Mouse (Mus musculus) liver, embryonic 14.5 days (tissue): ENCODE results near the gene Fam168b. TPM values are rescaled to one million over a fixed set of nuclear protein-coding genes. Genes with fewer than 3 reads are reported as not detected.

Source experiments
- ATAC-seq: fragments of 200-750 bp; cut with Nextera tagmentation; 2 replicates; pipeline ENCODE4 v1.8.0; 2017; ENCODE audit warnings: moderate number of reproducible peaks, mild to moderate bottlenecking, moderate library complexity; ENCODE audit not compliant: insufficient read depth
- DNase-seq, 3 experiments: peaks; one replicate each; pipeline ENCODE4 v3.0.0-alpha.2; 2012 to 2013; ENCODE audit warnings: low read depth in 3 of 3, low spot score in 3 of 3
- H3K27ac ChIP-seq: fragments of 300-500 bp; sonication (generic); 2 replicates; pipeline ENCODE4 v1.5.1; 2014; ENCODE audit warnings: moderate library complexity, mild to moderate bottlenecking, control low read depth, inconsistent platforms
- H3K27me3 ChIP-seq: fragments of 300-500 bp; sonication (generic); 2 replicates; pipeline ENCODE4 v1.6.1; 2014; ENCODE audit warnings: mild to moderate bottlenecking, low read length, moderate library complexity; ENCODE audit not compliant: control insufficient read depth, insufficient read depth
- H3K36me3 ChIP-seq: fragments of 300-500 bp; sonication (generic); replicated peaks from 2 replicates; pipeline ENCODE4 v1.6.1; 2014; ENCODE audit warnings: low read depth; ENCODE audit not compliant: control insufficient read depth, insufficient read depth
- H3K4me1 ChIP-seq, 2 experiments: fragments of 200-500 bp in 1 of 2; fragments of 300-500 bp in 1 of 2; sonication (generic) in 1 of 2; replicated peaks; 2 replicates each; pipeline ENCODE4 v1.6.1; 2012 to 2014; ENCODE audit warnings: antibody characterized with exemption in 1 of 2, inconsistent platforms in 1 of 2, low read length in 1 of 2; ENCODE audit not compliant: control insufficient read depth in 2 of 2, insufficient read depth in 2 of 2
- H3K4me2 ChIP-seq: fragments of 300-500 bp; sonication (generic); 2 replicates; pipeline ENCODE4 v1.6.1; 2014; ENCODE audit warnings: low read depth, mild to moderate bottlenecking, control low read depth, moderate library complexity
- H3K4me3 ChIP-seq, 2 experiments: fragments of 200-500 bp in 1 of 2; fragments of 300-500 bp in 1 of 2; sonication (generic) in 1 of 2; 2 replicates each; pipeline ENCODE4 v1.5.1; 2012 to 2014; ENCODE audit warnings: low read depth in 2 of 2, low read length in 2 of 2, mild to moderate bottlenecking in 2 of 2, control low read depth in 1 of 2, inconsistent platforms in 1 of 2, moderate library complexity in 1 of 2; ENCODE audit not compliant: insufficient read depth in 1 of 2
- H3K9ac ChIP-seq: fragments of 300-500 bp; sonication (generic); replicated peaks from 2 replicates; pipeline ENCODE4 v1.6.1; 2014; ENCODE audit warnings: mild to moderate bottlenecking, control low read depth, moderate library complexity
- H3K9me3 ChIP-seq: fragments of 300-500 bp; sonication (generic); 2 replicates; pipeline ENCODE4 v1.6.1; 2016; ENCODE audit warnings: low read length, mixed read lengths; ENCODE audit not compliant: control insufficient read depth
- CTCF ChIP-seq: IDR thresholded peaks from 2 replicates; pipeline ENCODE4 v1.5.1; 2016; ENCODE audit warnings: antibody characterized with exemption, low read depth, control low read depth
- EP300 ChIP-seq: IDR thresholded peaks from 2 replicates; pipeline ENCODE4 v1.6.1; 2016; ENCODE audit warnings: antibody characterized with exemption, low read depth
- WGBS: fragments of 180-500 bp; shearing (Covaris S2); extraction: QIAGEN DNeasy Blood & Tissue Kit; methylation state at CpG from one replicate; pipeline ENCODE4 v1.1.7; 2014; ENCODE audit not compliant: insufficient replicate concordance; 5-methylcytosine and 5-hydroxymethylcytosine counted together
- polyA plus RNA-seq, 2 experiments: library from polyadenylated mRNA; depleted of rRNA in 1 of 2; stranded (reverse) in 1 of 2; unstranded in 1 of 2; fragments of >200 nt; fragmentation: Nextera tagmentation in 1 of 2; extraction: Ambion mirVana in 1 of 2; gene quantifications; 2 replicates each; pipeline versions ENCODE4 v1.2.1 to v1.2.3; 2012 to 2014

Fam168b gene
- polyA plus RNA-seq, 2 experiments, result 11.0 to 22.9 TPM

GRCm38 (mm10) chr1:34852116-34852878 is 9.4 kb upstream of the Fam168b start:
- ATAC-seq (no peak), DNase-seq (no peak)
- 69% methylated on average over 11 of the region's 11 CpGs for WGBS
- no peak overlapping the region for H3K4me3 ChIP-seq
- TF ChIP-seq EP300, result no peak
- no peak for TF ChIP-seq CTCF
- H3K36me3 ChIP-seq, result no peaks in the 10 kb centered on the region
- no peaks in the 10 kb centered on the region for H3K27me3 ChIP-seq
- H3K4me2 ChIP-seq, result no peak overlapping the region; the same call in 1 of the 2 replicates
- no peak overlapping the region for H3K9ac ChIP-seq
- no peaks in the 10 kb centered on the region for H3K9me3 ChIP-seq
- no peak overlapping the region for H3K27ac ChIP-seq
- peaks cover 0 to 7% of the 10 kb centered on the region in 2 experiments; a peak in 2 of 4 replicates for H3K4me1 ChIP-seq

- H3K9me3 ChIP-seq, result no peaks in the 10 kb centered on the region
- WGBS, result 18% methylated on average over 6 of the region's 6 CpGs
- no peak overlapping the region for H3K4me3 ChIP-seq
- DNase-seq (no peak), ATAC-seq (no peak)
- no peaks in the 10 kb centered on the region for H3K36me3 ChIP-seq
- no peak overlapping the region for H3K9ac ChIP-seq
- no peak overlapping the region for H3K27ac ChIP-seq
- no peak overlapping the region; the same call in 1 of the 2 replicates for H3K4me2 ChIP-seq
- no peaks in the 10 kb centered on the region for H3K27me3 ChIP-seq
- H3K4me1 ChIP-seq, result peaks cover 0 to 7% of the 10 kb centered on the region in 2 experiments; a peak in 2 of 4 replicates
- no peak for TF ChIP-seq EP300
- no peak for TF ChIP-seq CTCF
Measured at GRCm38 (mm10) chr1:34851562-34851961, 8.7 kb upstream of the Fam168b start.

GRCm38 (mm10) chr1:34850343-34851136 is 7.7 kb upstream of the Fam168b start:
- Histone ChIP-seq H3K36me3 (no peaks in the 10 kb centered on the region), H3K4me1 (peaks cover 0 to 7% of the 10 kb centered on the region in 2 experiments; a peak in 2 of 4 replicates), H3K9me3 (no peaks in the 10 kb centered on the region), H3K27me3 (no peaks in the 10 kb centered on the region), H3K9ac (peak overlapping the region; percentile 83), H3K4me2 (peak overlapping the region; percentile 90), H3K27ac (no peak overlapping the region), H3K4me3 (peak overlapping the region; percentile 60 to 66)
- WGBS, result 38% methylated on average over 10 of the region's 11 CpGs
- DNase-seq (no peak), ATAC-seq (peak; percentile 59)
- TF ChIP-seq EP300 (no peak), CTCF (no peak)

- peak; percentile 95 for ATAC-seq
- H3K27ac ChIP-seq, result no peak within 1 kb of the TSS
- H3K9me3 ChIP-seq, result no peaks in the 10 kb centered on the region
Measured at GRCm38 (mm10) chr1:34849745-34850342, 7.0 kb upstream of the Fam168b start, which contains the start of gene Plekhb2. Plekhb2 (plus strand) TSS chr1:34849976.

More at GRCm38 (mm10) chr1:34849745-34850342, 7.0 kb upstream of the Fam168b start, which contains the start of gene Plekhb2:
- under 1% methylated on average over 37 of the region's 40 CpGs for WGBS
- Histone ChIP-seq H3K36me3 (no peaks in the 10 kb centered on the region), H3K9ac (peak within 1 kb of the TSS; percentile 83), H3K27me3 (no peaks in the 10 kb centered on the region), H3K4me2 (peak within 1 kb of the TSS; percentile 90), H3K4me1 (peaks cover 0 to 7% of the 10 kb centered on the region in 2 experiments; a peak in 2 of 4 replicates), H3K4me3 (peak within 1 kb of the TSS; percentile 60 to 66)
- peak; percentile 54 to 75 (median 56) for DNase-seq
- TF ChIP-seq CTCF (no peak), EP300 (no peak)
